Mouse (Mus musculus): Measurements from ENCODE around the gene Vav1. TPM values are rescaled to one million over a fixed set of nuclear protein-coding genes. Genes with fewer than 3 reads are reported as not detected.

Gene Vav1
- polyA plus RNA-seq, 1 experiment from 2014 or later = 1.8 TPM

GRCm38 (mm10) chr17:57246663-57247392 is 32.1 kb upstream of the Vav1 start:
- H3K4me1 ChIP-seq (replicated peaks) = peaks cover 40% of the 10 kb centered on the region
- H3K27me3 ChIP-seq = no peaks in the 10 kb centered on the region
- H3K27ac ChIP-seq (replicated peaks) = peak overlapping the region; percentile 98
- peak; percentile 0; the same call in 1 of the 2 replicates for ATAC-seq (ENCODE audit: low FRiP score, low read depth)
- peaks cover 4% of the 10 kb centered on the region for H3K36me3 ChIP-seq
- no peaks in the 10 kb centered on the region for H3K9me3 ChIP-seq
- peak overlapping the region; percentile 68 for H3K4me3 ChIP-seq
- peak overlapping the region; percentile 72 for H3K4me2 ChIP-seq
- WGBS = 4% methylated on average over 18 of the region's 18 CpGs
- peak overlapping the region; percentile 71 for H3K9ac ChIP-seq

- under 1% methylated on average over 46 of the region's 46 CpGs for WGBS
- Histone ChIP-seq H3K9ac (peak overlapping the region; percentile 71), H3K4me1 (replicated peaks) (peaks cover 40% of the 10 kb centered on the region)
These were observed 31.3 kb upstream of the Vav1 start for GRCm38 (mm10) chr17:57247393-57248200.

GRCm38 (mm10) chr17:57248201-57248699 is 30.6 kb upstream of the Vav1 start, which contains the start of gene Gpr108:
Gene Gpr108 (minus strand): TSS chr17:57248446.
- H3K27me3 ChIP-seq = no peaks in the 10 kb centered on the region
- ATAC-seq (ENCODE audit: low FRiP score, low read depth) = peak; percentile 52
- under 1% methylated on average over 12 of the region's 12 CpGs for WGBS

More at GRCm38 (mm10) chr17:57247393-57248200, 31.3 kb upstream of the Vav1 start:
- ATAC-seq (ENCODE audit: low FRiP score, low read depth) = peak; percentile 96
- Histone ChIP-seq H3K9me3 (no peaks in the 10 kb centered on the region), H3K4me3 (peak overlapping the region; percentile 68), H3K36me3 (no peaks in the 10 kb centered on the region; the same call in 1 of the 2 replicates), H3K27ac (replicated peaks) (peak overlapping the region; percentile 98), H3K27me3 (no peaks in the 10 kb centered on the region), H3K4me2 (peak overlapping the region; percentile 83)

GRCm38 (mm10) chr17:57248771-57249170 is 30.1 kb upstream of the Vav1 start:
- H3K4me2 ChIP-seq = peak overlapping the region; percentile 83
- H3K36me3 ChIP-seq = no peaks in the 10 kb centered on the region
- H3K4me3 ChIP-seq = peak overlapping the region; percentile 68
- H3K9me3 ChIP-seq = no peaks in the 10 kb centered on the region
- H3K27me3 ChIP-seq = no peaks in the 10 kb centered on the region
- 8% methylated on average over 13 of the region's 13 CpGs for WGBS
- peak overlapping the region; percentile 48 for H3K9ac ChIP-seq
- no peak for ATAC-seq (ENCODE audit: low FRiP score, low read depth)
- peaks cover 40% of the 10 kb centered on the region for H3K4me1 ChIP-seq (replicated peaks)
- peak overlapping the region; percentile 85 for H3K27ac ChIP-seq (replicated peaks)

More at GRCm38 (mm10) chr17:57248201-57248699, 30.6 kb upstream of the Vav1 start, which contains the start of gene Gpr108:
- H3K4me1 ChIP-seq (replicated peaks) = peaks cover 40% of the 10 kb centered on the region
- peak within 1 kb of the TSS; percentile 71 for H3K9ac ChIP-seq
- H3K4me2 ChIP-seq = peak within 1 kb of the TSS; percentile 83
- no peaks in the 10 kb centered on the region for H3K36me3 ChIP-seq
- H3K4me3 ChIP-seq = peak within 1 kb of the TSS; percentile 68
- H3K27ac ChIP-seq (replicated peaks) = peak within 1 kb of the TSS; percentile 98
- no peaks in the 10 kb centered on the region for H3K9me3 ChIP-seq

GRCm38 (mm10) chr17:57249186-57250181 is 29.4 kb upstream of the Vav1 start, which contains the start of gene Trip10:
Gene Trip10 (plus strand): TSS chr17:57249455.
- Histone ChIP-seq H3K9me3 (no peaks in the 10 kb centered on the region), H3K27me3 (no peaks in the 10 kb centered on the region), H3K4me1 (replicated peaks) (peaks cover 40% of the 10 kb centered on the region), H3K36me3 (no peaks in the 10 kb centered on the region), H3K9ac (peak within 1 kb of the TSS; percentile 48), H3K4me2 (peak within 1 kb of the TSS; percentile 83), H3K27ac (replicated peaks) (peak within 1 kb of the TSS; percentile 85), H3K4me3 (peak within 1 kb of the TSS; percentile 68)
- ATAC-seq (ENCODE audit: low FRiP score, low read depth) = no peak
- WGBS = under 1% methylated on average over 50 of the region's 52 CpGs

- Histone ChIP-seq H3K4me1 (replicated peaks) (peaks cover 40% of the 10 kb centered on the region), H3K27me3 (no peaks in the 10 kb centered on the region), H3K9me3 (no peaks in the 10 kb centered on the region), H3K36me3 (no peaks in the 10 kb centered on the region), H3K27ac (replicated peaks) (0 out of 2 replicates have a peak overlapping the region, but pooled peaks have one; percentile 22), H3K4me3 (peak overlapping the region; percentile 68), H3K9ac (peak overlapping the region; percentile 48), H3K4me2 (peak overlapping the region; percentile 83)
- no peak for ATAC-seq (ENCODE audit: low FRiP score, low read depth)
- WGBS = 4% methylated on average over 33 of the region's 33 CpGs
These were observed 28.3 kb upstream of the Vav1 start for GRCm38 (mm10) chr17:57250461-57251160.

- Histone ChIP-seq H3K27ac (replicated peaks) (no peak overlapping the region), H3K4me1 (replicated peaks) (peaks cover 34% of the 10 kb centered on the region), H3K9ac (no peak overlapping the region), H3K4me3 (no peak overlapping the region), H3K9me3 (no peaks in the 10 kb centered on the region), H3K36me3 (no peaks in the 10 kb centered on the region), H3K27me3 (no peaks in the 10 kb centered on the region), H3K4me2 (peak overlapping the region; percentile 83; the same call in 1 of the 2 replicates)
- ATAC-seq (ENCODE audit: low FRiP score, low read depth) = no peak
- WGBS = 97% methylated on average over 3 of the region's 3 CpGs
These were observed 27.5 kb upstream of the Vav1 start for GRCm38 (mm10) chr17:57251431-57251830.

- Histone ChIP-seq H3K9me3 (no peaks in the 10 kb centered on the region), H3K27me3 (no peaks in the 10 kb centered on the region), H3K4me3 (no peak overlapping the region), H3K9ac (no peak overlapping the region), H3K4me2 (no peak overlapping the region), H3K27ac (replicated peaks) (no peak overlapping the region), H3K36me3 (no peaks in the 10 kb centered on the region), H3K4me1 (replicated peaks) (peaks cover 27% of the 10 kb centered on the region)
- no peak for ATAC-seq (ENCODE audit: low FRiP score, low read depth)
- WGBS = 88% methylated on average over 6 of the region's 6 CpGs
These were observed 25.6 kb upstream of the Vav1 start for GRCm38 (mm10) chr17:57253306-57253705.

GRCm38 (mm10) chr17:57255354-57255753 is 23.5 kb upstream of the Vav1 start:
- no peak for ATAC-seq (ENCODE audit: low FRiP score, low read depth)
- no peaks in the 10 kb centered on the region for H3K9me3 ChIP-seq
- H3K4me3 ChIP-seq = no peak overlapping the region
- H3K4me2 ChIP-seq = no peak overlapping the region
- WGBS = 89% methylated on average over 14 of the region's 14 CpGs
- H3K36me3 ChIP-seq = no peaks in the 10 kb centered on the region
- peaks cover 7% of the 10 kb centered on the region for H3K4me1 ChIP-seq (replicated peaks)
- no peaks in the 10 kb centered on the region for H3K27me3 ChIP-seq
- no peak overlapping the region for H3K27ac ChIP-seq (replicated peaks)
- no peak overlapping the region for H3K9ac ChIP-seq

GRCm38 (mm10) chr17:57256921-57257485 is 21.9 kb upstream of the Vav1 start:
- Histone ChIP-seq H3K27ac (replicated peaks) (no peak overlapping the region), H3K9me3 (no peaks in the 10 kb centered on the region), H3K27me3 (no peaks in the 10 kb centered on the region), H3K4me3 (no peak overlapping the region), H3K4me1 (replicated peaks) (no peaks in the 10 kb centered on the region), H3K9ac (no peak overlapping the region), H3K36me3 (no peaks in the 10 kb centered on the region), H3K4me2 (no peak overlapping the region)
- WGBS = 96% methylated on average over 22 of the region's 22 CpGs
- no peak for ATAC-seq (ENCODE audit: low FRiP score, low read depth)
